Mouse (Mus musculus) layer of hippocampus, postnatal 36 days (tissue): ENCODE data around the gene Slc23a2. TPM values are rescaled to one million over a fixed set of nuclear protein-coding genes. Genes with fewer than 3 reads are reported as not detected.

Experiments
- DNase-seq, 2 experiments: peaks; one replicate each; pipeline ENCODE4 v3.0.0; 2022
- total RNA-seq, 2 experiments: library from RNA; stranded (reverse); gene quantifications; 2 replicates each; pipeline ENCODE4 v1.2.3; 2021

The Slc23a2 gene
- total RNA-seq, result 10 to 100 TPM; 94.4 to 98.1 TPM

DNA sequence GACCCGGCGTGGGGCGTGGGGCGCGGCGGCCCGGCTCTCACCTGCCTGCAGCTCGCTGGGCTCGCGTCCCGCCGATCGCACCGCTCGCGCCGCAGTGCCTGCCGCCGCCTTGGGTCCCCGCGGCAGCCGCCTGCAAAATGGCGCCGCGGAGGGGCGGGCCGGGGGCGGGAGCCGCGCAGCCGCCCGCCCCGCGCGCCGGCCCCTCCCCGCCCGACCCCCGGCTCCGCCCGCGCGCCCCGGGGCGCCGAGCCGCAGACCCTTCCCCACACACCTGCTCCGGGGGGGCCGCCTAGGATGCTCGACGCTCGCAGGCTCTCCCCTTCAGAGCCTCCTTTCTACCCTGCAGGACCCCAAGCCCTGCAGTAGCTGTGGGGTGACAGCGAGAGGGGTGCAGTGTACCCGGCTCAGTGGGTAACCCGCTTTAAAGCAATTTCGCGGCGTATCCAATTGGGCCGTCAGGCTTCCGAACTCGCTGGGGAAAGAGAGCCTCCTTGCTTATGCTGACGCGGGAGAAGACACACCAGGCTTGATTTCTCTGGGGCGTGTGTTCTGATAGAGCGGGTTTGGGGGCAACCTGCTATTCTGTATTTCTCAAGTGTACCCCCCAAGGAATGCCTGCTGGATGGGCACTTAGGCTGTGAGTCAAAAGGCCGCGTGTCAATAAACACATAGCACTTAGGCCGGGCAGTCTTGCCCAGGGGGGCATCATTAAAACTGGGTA, at the start of gene Slc23a2:
Slc23a2 (minus strand) TSS at position 138 of the 721 bp plus-strand sequence.
- DNase-seq, result peak; percentile 60

DNA sequence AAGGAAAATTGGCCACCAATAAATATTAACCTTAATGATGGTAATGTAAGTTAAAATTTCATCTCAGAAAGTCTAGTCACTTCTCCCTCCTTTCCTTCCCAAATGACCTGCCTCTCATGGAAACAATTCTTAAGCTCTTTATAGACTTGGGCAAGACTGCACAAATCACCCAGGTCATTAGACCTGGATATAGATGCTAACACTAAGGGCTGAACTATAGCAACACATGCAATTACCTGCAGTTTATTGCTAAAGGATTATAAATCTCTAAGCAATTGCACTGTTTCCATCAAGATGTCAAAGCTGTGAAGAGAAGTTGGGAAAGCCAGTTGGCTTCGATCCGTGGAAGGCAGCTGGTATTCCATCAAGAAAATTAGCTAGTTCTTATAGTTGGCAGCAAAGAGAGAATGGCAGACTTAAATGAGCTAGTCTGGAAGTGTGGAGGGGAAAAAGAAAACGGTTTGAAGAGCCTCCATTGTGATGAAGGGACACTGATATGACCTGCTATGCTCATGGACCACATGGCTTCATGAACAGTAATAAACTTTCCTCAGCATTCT, 45.8 kb upstream of the Slc23a2 start:
- no peak for DNase-seq

DNA sequence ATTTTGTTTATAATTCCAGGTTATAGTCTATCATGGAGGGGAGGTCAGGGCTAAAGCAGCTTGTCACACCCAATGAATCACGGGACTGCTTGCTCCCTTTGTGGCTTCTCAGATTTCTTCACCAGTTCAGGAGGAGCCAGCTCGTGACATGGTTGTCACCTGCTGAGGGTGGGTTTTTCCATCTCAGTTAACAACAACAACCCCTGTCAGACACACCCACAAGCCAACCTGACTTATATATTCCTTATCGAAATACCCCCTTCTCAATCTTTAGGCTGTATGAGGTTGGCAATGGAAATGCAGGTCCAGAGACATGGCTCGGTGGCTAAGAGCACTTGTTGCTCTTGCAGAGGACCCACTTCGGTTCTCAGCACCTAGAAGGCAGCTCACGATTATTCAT, 39.0 kb upstream of the Slc23a2 start:
- no peak for DNase-seq

DNA sequence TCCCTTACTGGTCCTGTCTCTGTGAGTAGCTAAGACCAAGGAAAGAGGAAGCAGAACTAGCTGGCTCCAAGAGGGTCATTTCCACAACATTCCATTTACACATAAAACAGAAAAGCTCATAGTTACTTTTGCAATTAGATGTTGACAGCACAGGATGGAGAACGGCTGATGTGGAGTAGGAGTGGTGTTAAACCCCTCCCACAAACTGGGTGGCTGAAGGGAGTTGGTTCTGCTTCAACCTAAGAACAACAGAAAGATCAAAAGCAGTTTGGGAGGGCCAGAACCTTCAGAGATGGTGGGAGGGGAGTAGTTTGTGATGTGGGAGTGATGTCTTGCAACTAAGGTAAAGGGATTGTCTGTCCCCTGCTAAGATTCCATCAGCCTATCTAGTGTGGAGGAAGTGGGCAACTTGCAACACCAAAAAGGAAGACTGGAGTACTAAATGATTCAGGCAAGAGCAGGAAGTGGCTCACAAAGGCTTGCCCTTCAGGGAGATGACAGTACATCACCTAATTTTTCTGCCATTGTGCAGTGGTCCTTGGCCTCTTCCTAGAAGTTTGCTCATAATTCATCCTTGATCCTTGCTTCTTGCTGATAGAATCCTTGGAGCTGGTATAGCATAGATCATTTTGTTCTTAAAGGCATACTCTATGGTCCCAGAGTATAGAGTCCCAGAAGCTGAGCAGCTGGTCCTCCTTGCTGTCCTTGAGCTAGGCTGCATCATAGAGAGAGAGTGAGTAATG, 35.7 kb upstream of the Slc23a2 start:
- DNase-seq, result no peak

- DNase-seq, result no peak
Measured at GRCm38 (mm10) chr2:132179371-132179770, 34.5 kb upstream of the Slc23a2 start.

GRCm38 (mm10) chr2:132177406-132177805, 32.5 kb upstream of the Slc23a2 start:
- DNase-seq, result no peak

GRCm38 (mm10) chr2:132176289-132176848, 31.5 kb upstream of the Slc23a2 start:
- no peak for DNase-seq

DNA sequence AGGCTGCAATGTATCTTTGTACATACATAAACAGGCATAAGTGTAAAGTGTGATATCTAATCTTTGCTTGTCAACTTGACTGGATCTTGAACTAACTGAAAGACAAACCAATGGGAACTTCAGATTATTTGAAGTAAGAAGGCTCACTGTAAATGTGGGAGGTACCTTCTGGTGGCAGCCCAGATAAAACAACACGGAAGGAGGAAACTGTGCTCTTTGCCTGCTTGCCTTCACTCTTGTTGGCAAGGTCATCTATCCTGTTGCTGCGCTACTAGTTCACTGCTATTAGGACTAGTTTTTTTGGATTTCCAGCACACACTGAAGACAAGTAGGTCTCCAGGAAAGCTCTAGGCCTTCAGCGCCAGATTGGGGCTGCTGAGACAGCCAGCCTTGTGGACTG, 29.1 kb upstream of the Slc23a2 start:
- no peak for DNase-seq

GRCm38 (mm10) chr2:132171939-132172338, 27.0 kb upstream of the Slc23a2 start:
- no peak for DNase-seq

DNA sequence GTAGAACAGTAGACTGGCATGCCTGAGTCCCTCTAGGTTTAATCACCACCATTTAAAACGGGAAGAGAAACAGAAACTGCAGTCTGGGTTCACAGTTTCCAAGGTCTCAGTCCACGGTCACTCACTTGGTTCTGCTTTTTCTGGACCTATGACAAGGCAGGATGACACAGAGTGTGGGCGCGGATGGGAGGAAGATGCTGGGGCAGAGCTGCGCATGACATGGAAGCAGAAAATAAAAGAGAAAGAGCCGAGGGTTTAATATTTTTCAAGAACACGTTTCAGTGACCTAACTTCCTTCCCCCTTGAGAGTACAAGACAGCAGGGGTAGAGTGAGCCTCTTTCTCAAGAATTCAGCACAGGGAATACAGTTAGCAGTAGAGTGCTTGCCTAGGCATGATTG, 24.2 kb upstream of the Slc23a2 start:
- DNase-seq, result no peak

GRCm38 (mm10) chr2:132163626-132164025, 18.7 kb upstream of the Slc23a2 start:
- no peak for DNase-seq

DNA sequence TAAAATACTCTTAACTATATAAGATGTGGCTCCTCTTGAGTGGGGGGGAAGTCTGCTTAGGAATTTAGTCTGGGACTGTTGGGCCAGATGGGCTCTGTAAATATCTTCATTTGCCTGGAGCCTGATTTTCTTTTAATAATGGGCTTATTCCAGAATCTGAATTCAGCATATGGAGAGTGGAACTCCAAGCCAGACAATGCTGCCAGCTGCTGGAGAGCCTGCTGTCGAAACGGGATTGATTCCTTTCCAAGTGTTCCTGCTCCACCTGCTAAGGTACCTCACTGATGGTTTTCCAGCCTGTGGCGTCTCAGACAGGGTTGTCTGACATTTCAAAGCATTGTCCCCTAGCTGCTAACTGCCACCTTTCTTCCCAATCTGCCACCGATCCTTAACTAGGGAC, 12.6 kb upstream of the Slc23a2 start:
- peak; percentile 48 to 60 for DNase-seq

- no peak for DNase-seq
Measured at GRCm38 (mm10) chr2:132152670-132153069, 7.8 kb upstream of the Slc23a2 start.

- DNase-seq, result no peak
Measured at GRCm38 (mm10) chr2:132151592-132151991, 6.7 kb upstream of the Slc23a2 start.

GRCm38 (mm10) chr2:132150926-132151325, 6.0 kb upstream of the Slc23a2 start:
- no peak for DNase-seq

GRCm38 (mm10) chr2:132146502-132146901, 1.6 kb upstream of the Slc23a2 start:
- no peak for DNase-seq

GRCm38 (mm10) chr2:132143943-132144927, 673 bp downstream of the Slc23a2 start:
- no peak for DNase-seq

DNA sequence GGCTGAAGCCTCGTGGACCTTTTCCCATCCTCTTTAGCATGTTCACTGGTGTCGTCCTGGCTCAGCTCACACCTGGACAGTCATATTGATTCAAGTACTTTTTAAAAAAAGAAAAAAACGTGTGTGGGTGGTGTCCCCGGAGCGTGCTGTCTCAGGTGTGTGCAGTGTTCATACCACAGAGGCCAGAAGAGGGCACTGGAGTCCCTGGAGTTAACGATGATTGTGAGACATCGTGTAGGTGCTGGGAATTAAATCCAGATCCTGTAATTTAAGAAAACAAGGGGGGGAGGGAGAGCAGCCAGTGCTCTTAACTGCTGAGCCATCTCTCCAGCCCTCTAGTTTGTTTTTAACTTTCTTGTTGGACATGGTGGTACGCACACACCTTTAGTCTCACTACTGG, 2.3 kb downstream of the Slc23a2 start:
- DNase-seq, result no peak

GRCm38 (mm10) chr2:132140536-132140935, 4.4 kb downstream of the Slc23a2 start:
- no peak for DNase-seq

DNA sequence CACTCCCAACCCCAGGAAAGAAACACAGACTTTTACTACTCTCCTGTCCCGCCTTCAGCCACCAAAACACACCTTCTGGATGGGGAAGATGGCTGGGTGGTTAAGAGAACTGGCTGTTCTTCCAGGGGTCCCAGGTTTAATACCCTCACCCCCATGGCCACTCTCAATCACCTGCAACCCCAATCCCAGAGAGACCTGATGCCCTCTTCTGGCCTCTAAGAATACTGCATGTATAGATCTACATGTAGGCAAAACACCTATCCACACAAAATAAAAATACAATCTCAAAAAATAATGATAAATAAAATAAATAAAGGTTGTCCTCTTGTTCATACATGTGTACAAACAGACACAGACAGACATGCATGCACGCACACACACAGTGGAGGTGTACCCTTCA, 5.8 kb downstream of the Slc23a2 start:
- DNase-seq, result no peak

DNA sequence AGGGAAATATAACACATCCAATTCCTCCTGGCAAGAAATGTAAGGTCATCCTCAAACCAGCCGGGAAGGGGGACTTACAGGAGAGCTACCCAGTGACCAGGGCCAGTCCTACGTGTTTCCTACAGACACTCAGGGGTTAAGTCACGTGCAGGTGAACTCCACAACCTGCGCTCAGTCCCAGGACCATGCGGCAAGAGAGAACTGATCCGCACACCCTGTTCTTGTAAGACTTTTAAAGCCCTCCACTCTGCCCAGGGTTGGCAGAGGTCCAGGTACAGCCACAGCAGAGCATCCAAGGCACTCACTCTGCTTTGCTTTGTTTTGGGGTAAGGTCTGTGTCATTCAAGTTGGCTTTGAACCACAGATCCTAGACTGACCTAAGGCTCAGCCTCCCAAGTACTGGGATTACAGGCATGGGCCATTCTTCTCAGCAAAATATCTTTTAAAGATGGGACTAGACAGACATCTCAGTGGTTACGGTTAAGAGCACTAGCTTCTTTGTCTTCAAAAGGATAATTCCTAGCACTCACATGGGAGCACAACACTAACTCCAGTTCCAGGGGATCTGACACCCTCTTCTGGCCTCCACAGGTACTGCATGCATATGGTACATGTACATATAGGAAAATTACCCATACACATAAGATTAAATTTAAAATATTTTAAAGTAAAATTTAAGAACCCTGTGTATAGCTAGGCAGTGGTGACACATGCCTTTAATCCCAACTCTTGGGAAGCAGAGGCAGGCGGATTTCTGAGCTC, 8.9 kb downstream of the Slc23a2 start:
- DNase-seq, result no peak
